Mouse (Mus musculus) CH12.LX (cell line): Measurements from ENCODE around the gene Tex37. TPM values are rescaled to one million over a fixed set of nuclear protein-coding genes. Genes with fewer than 3 reads are reported as not detected.

ENCODE experiments used
- DNase-seq: peaks from one replicate; pipeline ENCODE4 v3.0.0-alpha.2; 2013; ENCODE audit errors: extremely low read depth
- H3K27ac ChIP-seq: 2 replicates; pipeline ENCODE4 v1.5.1; 2012; ENCODE audit warnings: low read depth, mild to moderate bottlenecking, control low read depth, moderate library complexity; ENCODE audit not compliant: insufficient read depth
- H3K27me3 ChIP-seq: replicated peaks from 2 replicates; pipeline ENCODE3; 2012; ENCODE audit warnings: inconsistent platforms
- H3K36me3 ChIP-seq, 2 experiments: replicated peaks in 1 of 2; 2 replicates each; pipeline versions ENCODE3 to v1.6.1; 2012; ENCODE audit warnings: inconsistent platforms in 1 of 2, low read length in 1 of 2, mild to moderate bottlenecking in 1 of 2, mixed read lengths in 1 of 2, moderate library complexity in 1 of 2; ENCODE audit not compliant: control insufficient read depth in 1 of 2, insufficient read depth in 1 of 2
- H3K4me1 ChIP-seq, 2 experiments: 2 replicates each; pipeline ENCODE4 v1.6.1; 2012; ENCODE audit warnings: inconsistent platforms in 1 of 2, moderate library complexity in 1 of 2; ENCODE audit not compliant: insufficient read depth in 2 of 2, control insufficient read depth in 1 of 2
- H3K4me2 ChIP-seq: 2 replicates; pipeline ENCODE4 v1.6.1; 2012; ENCODE audit warnings: low read depth, mild to moderate bottlenecking, control low read depth; ENCODE audit not compliant: poor library complexity, insufficient read depth, severe bottlenecking
- H3K4me3 ChIP-seq, 3 experiments: fragments of 150-350 bp in 1 of 3; sonication (generic) in 1 of 3; replicated peaks in 1 of 3; 2 replicates each; pipeline versions ENCODE3 to v1.5.1; 2011 to 2012; ENCODE audit warnings: low read depth in 2 of 3, low read length in 2 of 3, mild to moderate bottlenecking in 2 of 3, moderate library complexity in 2 of 3, control low read depth in 1 of 3, improper control_type of control experiment in 1 of 3, inconsistent platforms in 1 of 3, mixed read lengths in 1 of 3; ENCODE audit not compliant: poor library complexity in 1 of 3
- H3K79me2 ChIP-seq: replicated peaks from 2 replicates; pipeline ENCODE4 v1.6.1; 2012; ENCODE audit warnings: mild to moderate bottlenecking, moderate library complexity; ENCODE audit not compliant: control insufficient read depth, poor library complexity, insufficient read depth, severe bottlenecking; ENCODE audit errors: extremely low read depth
- H3K9ac ChIP-seq: 2 replicates; pipeline ENCODE4 v1.6.1; 2012; ENCODE audit warnings: low read depth, mild to moderate bottlenecking, control low read depth, moderate library complexity; ENCODE audit not compliant: insufficient read depth
- H3K9me3 ChIP-seq: replicated peaks from 2 replicates; pipeline ENCODE3; 2012; ENCODE audit warnings: low read length, inconsistent platforms, mixed read lengths
- CHD2 ChIP-seq: IDR thresholded peaks from 2 replicates; pipeline ENCODE4 v1.6.1; 2011; ENCODE audit warnings: low read length, improper control_type of control experiment
- CTCF ChIP-seq, 2 experiments: IDR thresholded peaks in 1 of 2; conservative IDR thresholded peaks in 1 of 2; 2 replicates each; pipeline ENCODE4 v1.5.1; 2011 to 2012; ENCODE audit warnings: low read depth in 2 of 2, low read length in 2 of 2, improper control_type of control experiment in 1 of 2, inconsistent platforms in 1 of 2, mild to moderate bottlenecking in 1 of 2, moderate library complexity in 1 of 2
- EP300 ChIP-seq: IDR thresholded peaks from 2 replicates; pipeline ENCODE4 v1.6.1; 2011; ENCODE audit warnings: low read length, improper control_type of control experiment
- ETS1 ChIP-seq: conservative IDR thresholded peaks from 2 replicates; pipeline ENCODE4 v1.6.1; 2012; ENCODE audit warnings: low read depth, mild to moderate bottlenecking, inconsistent platforms, low read length, improper control_type of control experiment, moderate library complexity
- IRF4 ChIP-seq: IDR thresholded peaks from 2 replicates; pipeline ENCODE4 v1.6.1; 2014; ENCODE audit warnings: low read depth, mild to moderate bottlenecking, inconsistent platforms, low read length, improper control_type of control experiment
- JUN ChIP-seq: IDR thresholded peaks from 2 replicates; pipeline ENCODE4 v1.6.1; 2011; ENCODE audit warnings: low read depth, mild to moderate bottlenecking, low read length, improper control_type of control experiment, moderate library complexity; ENCODE audit not compliant: insufficient read depth
- JUND ChIP-seq: conservative IDR thresholded peaks from 2 replicates; pipeline ENCODE4 v1.6.1; 2011; ENCODE audit warnings: low read depth, low read length, improper control_type of control experiment
- KAT2A ChIP-seq: IDR thresholded peaks from 2 replicates; pipeline ENCODE4 v1.6.1; 2012; ENCODE audit warnings: low read length, improper control_type of control experiment, inconsistent platforms; ENCODE audit not compliant: insufficient replicate concordance
- MAX ChIP-seq: IDR thresholded peaks from 2 replicates; pipeline ENCODE4 v1.6.1; 2011; ENCODE audit warnings: low read length, improper control_type of control experiment
- MEF2A ChIP-seq: IDR thresholded peaks from 2 replicates; pipeline ENCODE4 v1.6.1; 2014; ENCODE audit warnings: low read depth, mild to moderate bottlenecking, inconsistent platforms, low read length, improper control_type of control experiment, borderline replicate concordance
- MXI1 ChIP-seq: IDR thresholded peaks from 2 replicates; pipeline ENCODE4 v1.6.1; 2011; ENCODE audit warnings: mild to moderate bottlenecking, low read depth, low read length, improper control_type of control experiment
- MYC ChIP-seq: IDR thresholded peaks from 2 replicates; pipeline ENCODE4 v1.6.1; 2011; ENCODE audit warnings: low read depth, mild to moderate bottlenecking, improper control_type of control experiment, low read length
- NELFE ChIP-seq: IDR thresholded peaks from 2 replicates; pipeline ENCODE4 v1.6.1; 2011; ENCODE audit warnings: low read depth, low read length, improper control_type of control experiment
- NRF1 ChIP-seq: IDR thresholded peaks from 2 replicates; pipeline ENCODE4 v1.6.1; 2014; ENCODE audit warnings: low read depth, mild to moderate bottlenecking, inconsistent platforms, low read length, improper control_type of control experiment, moderate library complexity
- POLR2A ChIP-seq: IDR thresholded peaks from 2 replicates; pipeline ENCODE4 v1.6.1; 2011; ENCODE audit warnings: low read depth, mild to moderate bottlenecking, improper control_type of control experiment, low read length
- POLR2AphosphoS2 ChIP-seq: IDR thresholded peaks from 2 replicates; pipeline ENCODE4 v1.6.1; 2011; ENCODE audit warnings: low read depth, low read length, improper control_type of control experiment
- RAD21 ChIP-seq: IDR thresholded peaks from 2 replicates; pipeline ENCODE4 v1.6.1; 2011; ENCODE audit warnings: low read depth, mild to moderate bottlenecking, low read length, improper control_type of control experiment, moderate library complexity
- SMC3 ChIP-seq: IDR thresholded peaks from 2 replicates; pipeline ENCODE4 v1.6.1; 2011; ENCODE audit warnings: low read depth, low read length, improper control_type of control experiment
- TBP ChIP-seq: conservative IDR thresholded peaks from 2 replicates; pipeline ENCODE4 v1.6.1; 2011; ENCODE audit warnings: low read depth, low read length, improper control_type of control experiment
- TCF12 ChIP-seq: IDR thresholded peaks from 2 replicates; pipeline ENCODE4 v1.6.1; 2014; ENCODE audit warnings: low read depth, mild to moderate bottlenecking, inconsistent platforms, low read length, improper control_type of control experiment
- UBTF ChIP-seq: IDR thresholded peaks from 2 replicates; pipeline ENCODE4 v1.6.1; 2012; ENCODE audit warnings: low read depth, mild to moderate bottlenecking, inconsistent platforms, low read length, improper control_type of control experiment, moderate library complexity
- USF1 ChIP-seq: IDR thresholded peaks from 2 replicates; pipeline ENCODE4 v1.6.1; 2014; ENCODE audit warnings: low read depth, mild to moderate bottlenecking, inconsistent platforms, low read length, improper control_type of control experiment
- USF2 ChIP-seq: conservative IDR thresholded peaks from 2 replicates; pipeline ENCODE4 v1.6.1; 2011; ENCODE audit warnings: low read depth, low read length, improper control_type of control experiment
- ZC3H11A ChIP-seq: IDR thresholded peaks from 2 replicates; pipeline ENCODE4 v1.6.1; 2012; ENCODE audit warnings: low read depth, mild to moderate bottlenecking, inconsistent platforms, low read length, improper control_type of control experiment
- dilution Hi-C: fragments of 300-500 bp; cut with MboI; formaldehyde crosslinking; loops from 2 replicates; pipeline ENCODE4 v1.14.3; 2020; ENCODE audit warnings: low sequenced_read_pairs; ENCODE audit not compliant: extremely low pct_unique_long_range_greater_than_20kb, extremely low pct_ligation_motif_present
- in situ Hi-C: fragments of 300-500 bp; cut with MboI; formaldehyde crosslinking; loops from 3 replicates; pipeline ENCODE4 v1.14.3; 2019; ENCODE audit warnings: low sequenced_read_pairs, low pct_ligation_motif_present, low pct_unique_long_range_greater_than_20kb, mixed read lengths
- polyA plus RNA-seq: library from polyadenylated mRNA; unstranded; fragments of >175 nt; gene quantifications from 2 replicates; pipeline ENCODE4 v1.2.1, GENCODE M21; 2012; ENCODE audit warnings: low read depth; ENCODE audit not compliant: insufficient read length
- total RNA-seq, 2 experiments: library from RNA; depleted of rRNA; stranded (reverse); fragments of 300-350 nt in 1 of 2; fragments of >200 nt in 1 of 2; gene quantifications; 2 replicates each; pipeline ENCODE4 v1.2.3; 2012 to 2014

Tex37 gene
- total and polyA plus RNA-seq, 3 experiments: not detected

DNA sequence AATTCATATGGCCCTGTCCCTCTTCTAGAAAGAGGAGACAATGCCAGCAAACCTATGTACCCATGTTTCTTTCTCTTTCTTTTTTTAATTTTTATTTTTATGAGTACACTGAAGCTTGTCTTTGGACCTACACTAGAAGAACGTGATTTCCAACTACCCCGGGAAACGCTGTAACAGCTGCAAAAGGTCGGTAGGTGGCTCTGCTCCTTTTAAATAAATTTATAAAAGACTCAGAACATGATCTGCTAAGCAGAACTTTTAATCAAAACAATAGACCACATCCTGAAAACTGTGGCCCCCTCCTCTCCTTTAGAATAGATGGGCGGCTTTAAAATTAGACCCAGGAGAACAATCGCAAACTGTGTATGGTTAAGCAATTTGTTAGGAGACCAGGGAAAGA lies 35.3 kb upstream of the Tex37 start:
- H3K27ac ChIP-seq: no peak overlapping the region
- no peak overlapping the region for H3K4me2 ChIP-seq
- H3K79me2 ChIP-seq: no peaks in the 10 kb centered on the region
- no peak overlapping the region for H3K4me3 ChIP-seq
- dilution Hi-C loops (no loop called here), in situ Hi-C loops (no loop called here)
- no peak overlapping the region for H3K9ac ChIP-seq
- peaks cover 12% of the 10 kb centered on the region for H3K9me3 ChIP-seq
- no peaks in the 10 kb centered on the region for H3K36me3 ChIP-seq
- DNase-seq: no peak
- peaks cover 2 to 14% of the 10 kb centered on the region in 2 experiments; a peak in 2 of 4 replicates for H3K4me1 ChIP-seq
- TF ChIP-seq POLR2AphosphoS2: no peak
- peak; percentile 32 for TF ChIP-seq RAD21
- TF ChIP-seq IRF4: no peak
- TF ChIP-seq SMC3: peak; percentile 26
- TF ChIP-seq CTCF (conservative IDR thresholded peaks at IDR 0.05 in 1 of 2, IDR thresholded peaks at IDR 0.05 in 1 of 2; ENCODE audit: low read depth in 2 of 2, low read length in 2 of 2): peak in 1 of 2 experiments; percentile 53; a peak in 2 of 4 replicates
- no peaks in the 10 kb centered on the region for H3K27me3 ChIP-seq

DNA sequence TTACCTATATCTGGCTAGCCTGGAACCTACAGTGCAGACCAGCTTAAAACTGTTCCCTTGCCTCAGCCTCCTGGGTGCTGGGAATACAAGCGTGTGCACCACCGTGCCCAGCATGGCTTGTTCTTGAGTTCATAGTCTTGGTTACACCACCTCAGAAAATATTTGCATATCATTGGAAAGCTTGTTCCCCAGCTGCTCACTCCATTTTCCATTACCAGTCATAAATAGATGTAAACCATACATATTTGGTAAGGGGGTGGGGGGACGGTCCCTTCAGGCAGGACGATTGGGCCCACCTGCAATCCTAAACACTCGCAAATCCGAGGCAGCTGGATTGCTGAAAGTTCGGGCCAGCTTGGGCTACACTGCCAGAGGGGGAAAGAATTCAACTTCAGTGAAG lies 34.5 kb upstream of the Tex37 start:
- H3K79me2 ChIP-seq: no peaks in the 10 kb centered on the region
- peak overlapping the region; percentile 15; the same call in 1 of the 2 replicates for H3K4me2 ChIP-seq
- H3K27me3 ChIP-seq: no peaks in the 10 kb centered on the region
- peak; percentile 70 for DNase-seq
- no peak overlapping the region for H3K4me3 ChIP-seq
- no peaks in the 10 kb centered on the region for H3K36me3 ChIP-seq
- TF ChIP-seq ETS1 (peak; percentile 36), NELFE (no peak), TCF12 (peak; percentile 39; the same call in 1 of the 2 replicates), ZC3H11A (no peak), EP300 (peak; percentile 65), MEF2A (peak; percentile 48; the same call in 1 of the 2 replicates), USF1 (no peak), MXI1 (no peak), NRF1 (no peak), IRF4 (no peak), CTCF (conservative IDR thresholded peaks at IDR 0.05 in 1 of 2, IDR thresholded peaks at IDR 0.05 in 1 of 2; ENCODE audit: low read depth in 2 of 2, low read length in 2 of 2) (no peak), POLR2AphosphoS2 (no peak), MAX (0 out of 2 replicates have a peak, but pooled peaks have one; percentile 47), JUND (no peak), USF2 (no peak), SMC3 (no peak), JUN (no peak), TBP (no peak), KAT2A (no peak), UBTF (no peak), MYC (no peak), POLR2A (no peak), CHD2 (no peak)
- peaks cover 2 to 14% of the 10 kb centered on the region in 2 experiments; a peak in 2 of 4 replicates for H3K4me1 ChIP-seq
- dilution Hi-C loops: no loop called here
- H3K9ac ChIP-seq: no peak overlapping the region
- in situ Hi-C loops: no loop called here
- no peak overlapping the region for H3K27ac ChIP-seq
- peaks cover 12% of the 10 kb centered on the region for H3K9me3 ChIP-seq
